Mouse (Mus musculus) kidney, postnatal 36 days (tissue): ENCODE data around the gene Rbl2.
A peak's percentile ranks its signal among the peaks of the same experiment; 100 is the strongest.

Experiments used
- DNase-seq, 2 experiments: peaks; one replicate each; pipeline ENCODE4 v3.0.0; 2021 to 2022; ENCODE audit warnings: mixed read lengths in 2 of 2

Gene Rbl2

GRCm38 (mm10) chr8:91069834-91070233 lies at the start of gene Rbl2:
TSS of gene Rbl2 (plus strand) at chr8:91070057.
- DNase-seq = peak; percentile 96 to 97

- no peak for DNase-seq
Measured at GRCm38 (mm10) chr8:91034417-91034816, 35.4 kb upstream of the Rbl2 start.

- DNase-seq = no peak
Measured at GRCm38 (mm10) chr8:91036905-91037304, 33.0 kb upstream of the Rbl2 start.

GRCm38 (mm10) chr8:91038637-91039036 lies 31.2 kb upstream of the Rbl2 start:
- no peak for DNase-seq

- no peak for DNase-seq
Measured at GRCm38 (mm10) chr8:91046370-91046769, 23.5 kb upstream of the Rbl2 start.

GRCm38 (mm10) chr8:91051037-91051436 lies 18.8 kb upstream of the Rbl2 start:
- DNase-seq = peak; percentile 64 to 86

- DNase-seq = no peak
Measured at GRCm38 (mm10) chr8:91054418-91054817, 15.4 kb upstream of the Rbl2 start.

- no peak for DNase-seq
Measured at GRCm38 (mm10) chr8:91056848-91057247, 13.0 kb upstream of the Rbl2 start.

- DNase-seq = peak in 1 of 2 experiments; percentile 20
Measured at GRCm38 (mm10) chr8:91059086-91059578, 10.7 kb upstream of the Rbl2 start.

- peak; percentile 51 to 65 for DNase-seq
Measured at GRCm38 (mm10) chr8:91059884-91060510, 9.9 kb upstream of the Rbl2 start.

GRCm38 (mm10) chr8:91060555-91061471 lies 9.0 kb upstream of the Rbl2 start:
- peak in 1 of 2 experiments; percentile 48 for DNase-seq

GRCm38 (mm10) chr8:91065179-91065578 lies 4.7 kb upstream of the Rbl2 start:
- DNase-seq = no peak

- peak in 1 of 2 experiments; percentile 53 for DNase-seq
Measured at GRCm38 (mm10) chr8:91069407-91069806, 450 bp upstream of the Rbl2 start.

- DNase-seq = peak; percentile 88 to 95
Measured at GRCm38 (mm10) chr8:91070275-91070859, 510 bp downstream of the Rbl2 start.

GRCm38 (mm10) chr8:91077077-91077867 lies 7.4 kb downstream of the Rbl2 start:
- no peak for DNase-seq

GRCm38 (mm10) chr8:91079678-91080077 lies 9.8 kb downstream of the Rbl2 start:
- DNase-seq = peak in 1 of 2 experiments; percentile 47

GRCm38 (mm10) chr8:91081911-91082310 lies 12.1 kb downstream of the Rbl2 start:
- DNase-seq = no peak

- DNase-seq = no peak
Measured at GRCm38 (mm10) chr8:91082428-91082827, 12.6 kb downstream of the Rbl2 start.

- no peak for DNase-seq
Measured at GRCm38 (mm10) chr8:91088452-91088851, 18.6 kb downstream of the Rbl2 start.

- DNase-seq = no peak
Measured at GRCm38 (mm10) chr8:91089601-91090000, 19.7 kb downstream of the Rbl2 start.

- DNase-seq = peak; percentile 31 to 69
Measured at GRCm38 (mm10) chr8:91094135-91094534, 24.3 kb downstream of the Rbl2 start.

- DNase-seq = peak; percentile 47 to 55
Measured at GRCm38 (mm10) chr8:91098106-91098505, 28.2 kb downstream of the Rbl2 start.
